Mouse (Mus musculus): Measurements from ENCODE around the gene Gm16506. TPM values are rescaled to one million over a fixed set of nuclear protein-coding genes. Genes with fewer than 3 reads are reported as not detected.
"Not testable (repeated sequence)": the region's sequence is repeated elsewhere in the genome, so short reads cannot be mapped to it uniquely, and the experiment has no call there.

Gene Gm16506
- total RNA-seq (2021): not detected
- long read RNA-seq, experiment 1: 0 reads
- long read RNA-seq, experiment 2: 0 reads

DNA sequence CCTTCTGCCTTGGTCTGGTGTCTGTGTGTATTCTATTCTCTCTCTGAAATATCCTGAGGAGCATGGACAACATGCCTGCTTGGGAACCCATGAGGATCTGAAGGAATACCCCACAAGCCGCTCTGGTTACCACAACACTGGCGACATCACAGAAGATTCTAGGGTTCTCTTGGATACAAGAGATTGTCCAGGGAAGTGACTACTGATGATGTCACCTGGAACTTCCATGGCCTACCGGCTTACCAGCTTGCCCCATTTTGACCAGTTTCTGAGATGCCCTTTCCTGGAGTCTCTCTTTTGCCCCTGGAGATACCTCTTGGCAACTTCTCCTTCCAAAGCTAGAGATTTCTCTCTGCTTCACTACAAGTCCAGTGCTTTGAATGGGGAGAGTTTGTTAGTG lies at the start of gene Gm16506:
Gm16506 (minus strand) TSS at position 101 of the 400 bp plus-strand sequence.
- intact Hi-C loops (cut with DNase I); DNase-seq: not testable (repeated sequence)

DNA sequence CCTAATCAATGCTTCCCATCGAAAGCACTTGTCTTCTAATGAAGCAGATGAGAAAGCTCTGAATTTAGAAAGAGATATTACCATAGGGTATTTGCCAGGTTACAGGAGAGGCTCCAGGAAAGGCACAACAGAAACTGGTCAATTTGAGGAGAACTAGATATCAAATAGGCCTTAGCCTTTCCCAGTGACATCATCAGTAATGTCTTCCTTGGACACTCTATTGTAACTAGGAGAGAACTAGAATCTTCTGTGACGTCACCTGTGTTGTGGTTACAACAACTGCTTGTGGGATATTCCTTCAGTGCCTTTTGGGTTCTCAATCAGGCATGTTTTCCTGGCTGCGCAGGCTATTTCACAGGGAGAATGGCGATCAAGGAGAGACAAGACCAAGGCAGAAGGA lies 20.3 kb upstream of the Gm16506 start, which contains the start of gene Gm6526:
Gm6526 (plus strand) TSS at position 301 of the 400 bp plus-strand sequence.
- intact Hi-C loops (cut with DNase I); DNase-seq: not testable (repeated sequence)

DNA sequence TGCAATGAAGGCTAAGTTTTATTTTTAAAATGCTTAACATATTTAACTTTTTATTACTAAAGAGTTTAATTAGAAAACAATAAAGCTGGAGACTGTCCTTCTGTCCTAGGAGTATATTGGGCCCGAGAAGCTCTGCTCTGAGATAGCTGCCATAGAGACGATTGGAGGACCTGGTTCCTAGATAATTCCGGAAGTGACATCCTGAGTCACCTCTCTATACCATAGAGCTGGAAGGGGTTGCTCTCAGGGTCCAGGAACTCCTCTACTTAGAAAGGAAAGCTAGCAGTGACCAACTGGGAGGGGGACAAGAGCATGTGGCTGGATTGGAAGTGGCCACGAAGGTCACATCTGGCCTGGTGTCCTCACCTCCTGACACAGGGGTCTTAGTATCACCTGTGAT lies 29.7 kb downstream of the Gm16506 start, which contains the start of gene Gm7324:
Gm7324 (plus strand) TSS at position 208 of the 400 bp plus-strand sequence.
- intact Hi-C loops (cut with DNase I): not testable (repeated sequence)

DNA sequence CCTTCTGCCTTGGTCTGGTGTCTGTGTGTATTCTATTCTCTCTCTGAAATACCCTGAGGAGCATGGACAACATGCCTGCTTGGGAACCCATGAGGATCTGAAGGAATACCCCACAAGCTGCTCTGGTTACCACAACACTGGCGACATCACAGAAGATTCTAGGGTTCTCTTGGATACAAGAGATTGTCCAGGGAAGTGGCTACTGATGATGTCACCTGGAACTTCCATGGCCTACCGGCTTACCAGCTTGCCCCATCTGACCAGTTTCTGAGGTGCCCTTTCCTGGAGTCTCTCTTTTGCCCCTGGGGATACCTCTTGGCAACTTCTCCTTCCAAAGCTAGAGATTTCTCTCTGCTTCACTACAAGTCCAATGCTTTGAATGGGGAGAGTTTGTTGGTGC lies 50.2 kb downstream of the Gm16506 start, which contains the start of gene Gm8165:
Gm8165 (minus strand) TSS at position 101 of the 400 bp plus-strand sequence.
- DNase-seq; intact Hi-C loops (cut with DNase I): not testable (repeated sequence)

More for the DNA sequence above, 29.7 kb downstream of the Gm16506 start, which contains the start of gene Gm7324:
- not testable (repeated sequence) for DNase-seq

Other genes starting within 250 kb of the Gm16506 start
- not detected for gene Gm5799, start 183.9 kb downstream of the Gm16506 start, total RNA-seq (2021)
- gene Gm17654, start 148.3 kb downstream of the Gm16506 start, total RNA-seq (2021): not detected
- gene Gm10375, start 119.5 kb downstream of the Gm16506 start, total RNA-seq (2021): not detected
- not detected for gene Gm8165, start 50.3 kb downstream of the Gm16506 start, total RNA-seq (2021)
- gene Gm7324, start 29.7 kb downstream of the Gm16506 start, total RNA-seq (2021): under 1 TPM; 0.68 to 0.72 TPM
- gene Gm6526, start 20.4 kb upstream of the Gm16506 start, total RNA-seq (2021): not detected
- gene Gm8180, start 57.3 kb upstream of the Gm16506 start, total RNA-seq (2021): not detected
- gene Ear1, start 148.0 kb upstream of the Gm16506 start, total RNA-seq (2021): not detected
- not detected for gene Ear10, start 196.1 kb upstream of the Gm16506 start, total RNA-seq (2021)
- gene Gm8113, start 197.9 kb upstream of the Gm16506 start, total RNA-seq (2021): 1 to 10 TPM; 4.2 to 4.4 TPM
- gene Ang5, start 229.6 kb upstream of the Gm16506 start, total RNA-seq (2021): not detected

All from heart, postnatal 14 days (tissue).